Mouse (Mus musculus) CH12.LX (cell line): Measurements from ENCODE around the gene Akap9. TPM values are rescaled to one million over a fixed set of nuclear protein-coding genes. Genes with fewer than 3 reads are reported as not detected.
A peak's percentile ranks its signal among the peaks of the same experiment; 100 is the strongest.

ENCODE experiments used
- DNase-seq: peaks from one replicate; pipeline ENCODE4 v3.0.0-alpha.2; 2013; ENCODE audit errors: extremely low read depth
- H3K27ac ChIP-seq: 2 replicates; pipeline ENCODE4 v1.5.1; 2012; ENCODE audit warnings: low read depth, mild to moderate bottlenecking, control low read depth, moderate library complexity; ENCODE audit not compliant: insufficient read depth
- H3K27me3 ChIP-seq: replicated peaks from 2 replicates; pipeline ENCODE3; 2012; ENCODE audit warnings: inconsistent platforms
- H3K36me3 ChIP-seq, 2 experiments: replicated peaks in 1 of 2; 2 replicates each; pipeline versions ENCODE3 to v1.6.1; 2012; ENCODE audit warnings: inconsistent platforms in 1 of 2, low read length in 1 of 2, mild to moderate bottlenecking in 1 of 2, mixed read lengths in 1 of 2, moderate library complexity in 1 of 2; ENCODE audit not compliant: control insufficient read depth in 1 of 2, insufficient read depth in 1 of 2
- H3K4me1 ChIP-seq, 2 experiments: 2 replicates each; pipeline ENCODE4 v1.6.1; 2012; ENCODE audit warnings: inconsistent platforms in 1 of 2, moderate library complexity in 1 of 2; ENCODE audit not compliant: insufficient read depth in 2 of 2, control insufficient read depth in 1 of 2
- H3K4me2 ChIP-seq: 2 replicates; pipeline ENCODE4 v1.6.1; 2012; ENCODE audit warnings: low read depth, mild to moderate bottlenecking, control low read depth; ENCODE audit not compliant: poor library complexity, insufficient read depth, severe bottlenecking
- H3K4me3 ChIP-seq, 3 experiments: fragments of 150-350 bp in 1 of 3; sonication (generic) in 1 of 3; replicated peaks in 1 of 3; 2 replicates each; pipeline versions ENCODE3 to v1.5.1; 2011 to 2012; ENCODE audit warnings: low read depth in 2 of 3, low read length in 2 of 3, mild to moderate bottlenecking in 2 of 3, moderate library complexity in 2 of 3, control low read depth in 1 of 3, improper control_type of control experiment in 1 of 3, inconsistent platforms in 1 of 3, mixed read lengths in 1 of 3; ENCODE audit not compliant: poor library complexity in 1 of 3
- H3K79me2 ChIP-seq: replicated peaks from 2 replicates; pipeline ENCODE4 v1.6.1; 2012; ENCODE audit warnings: mild to moderate bottlenecking, moderate library complexity; ENCODE audit not compliant: control insufficient read depth, poor library complexity, insufficient read depth, severe bottlenecking; ENCODE audit errors: extremely low read depth
- H3K9ac ChIP-seq: 2 replicates; pipeline ENCODE4 v1.6.1; 2012; ENCODE audit warnings: low read depth, mild to moderate bottlenecking, control low read depth, moderate library complexity; ENCODE audit not compliant: insufficient read depth
- H3K9me3 ChIP-seq: replicated peaks from 2 replicates; pipeline ENCODE3; 2012; ENCODE audit warnings: low read length, inconsistent platforms, mixed read lengths
- E2F4 ChIP-seq: IDR thresholded peaks from 2 replicates; pipeline ENCODE4 v1.6.1; 2011; ENCODE audit warnings: low read depth, low read length, improper control_type of control experiment; ENCODE audit not compliant: insufficient replicate concordance
- EP300 ChIP-seq: IDR thresholded peaks from 2 replicates; pipeline ENCODE4 v1.6.1; 2011; ENCODE audit warnings: low read length, improper control_type of control experiment
- ETS1 ChIP-seq: conservative IDR thresholded peaks from 2 replicates; pipeline ENCODE4 v1.6.1; 2012; ENCODE audit warnings: low read depth, mild to moderate bottlenecking, inconsistent platforms, low read length, improper control_type of control experiment, moderate library complexity
- HCFC1 ChIP-seq: IDR thresholded peaks from 2 replicates; pipeline ENCODE4 v1.6.1; 2012; ENCODE audit warnings: low read depth, mild to moderate bottlenecking, inconsistent platforms, low read length, improper control_type of control experiment
- JUN ChIP-seq: IDR thresholded peaks from 2 replicates; pipeline ENCODE4 v1.6.1; 2011; ENCODE audit warnings: low read depth, mild to moderate bottlenecking, low read length, improper control_type of control experiment, moderate library complexity; ENCODE audit not compliant: insufficient read depth
- KAT2A ChIP-seq: IDR thresholded peaks from 2 replicates; pipeline ENCODE4 v1.6.1; 2012; ENCODE audit warnings: low read length, improper control_type of control experiment, inconsistent platforms; ENCODE audit not compliant: insufficient replicate concordance
- MAFK ChIP-seq: IDR thresholded peaks from 2 replicates; pipeline ENCODE4 v1.6.1; 2011; ENCODE audit warnings: low read length, improper control_type of control experiment; ENCODE audit not compliant: insufficient replicate concordance
- MAX ChIP-seq: IDR thresholded peaks from 2 replicates; pipeline ENCODE4 v1.6.1; 2011; ENCODE audit warnings: low read length, improper control_type of control experiment
- MAZ ChIP-seq: IDR thresholded peaks from 2 replicates; pipeline ENCODE4 v1.6.1; 2012; ENCODE audit warnings: low read depth, mild to moderate bottlenecking, inconsistent platforms, low read length, improper control_type of control experiment, moderate library complexity
- MXI1 ChIP-seq: IDR thresholded peaks from 2 replicates; pipeline ENCODE4 v1.6.1; 2011; ENCODE audit warnings: mild to moderate bottlenecking, low read depth, low read length, improper control_type of control experiment
- MYC ChIP-seq: IDR thresholded peaks from 2 replicates; pipeline ENCODE4 v1.6.1; 2011; ENCODE audit warnings: low read depth, mild to moderate bottlenecking, improper control_type of control experiment, low read length
- NRF1 ChIP-seq: IDR thresholded peaks from 2 replicates; pipeline ENCODE4 v1.6.1; 2014; ENCODE audit warnings: low read depth, mild to moderate bottlenecking, inconsistent platforms, low read length, improper control_type of control experiment, moderate library complexity
- POLR2AphosphoS2 ChIP-seq: IDR thresholded peaks from 2 replicates; pipeline ENCODE4 v1.6.1; 2011; ENCODE audit warnings: low read depth, low read length, improper control_type of control experiment
- SMC3 ChIP-seq: IDR thresholded peaks from 2 replicates; pipeline ENCODE4 v1.6.1; 2011; ENCODE audit warnings: low read depth, low read length, improper control_type of control experiment
- TCF12 ChIP-seq: IDR thresholded peaks from 2 replicates; pipeline ENCODE4 v1.6.1; 2014; ENCODE audit warnings: low read depth, mild to moderate bottlenecking, inconsistent platforms, low read length, improper control_type of control experiment
- UBTF ChIP-seq: IDR thresholded peaks from 2 replicates; pipeline ENCODE4 v1.6.1; 2012; ENCODE audit warnings: low read depth, mild to moderate bottlenecking, inconsistent platforms, low read length, improper control_type of control experiment, moderate library complexity
- USF1 ChIP-seq: IDR thresholded peaks from 2 replicates; pipeline ENCODE4 v1.6.1; 2014; ENCODE audit warnings: low read depth, mild to moderate bottlenecking, inconsistent platforms, low read length, improper control_type of control experiment
- USF2 ChIP-seq: conservative IDR thresholded peaks from 2 replicates; pipeline ENCODE4 v1.6.1; 2011; ENCODE audit warnings: low read depth, low read length, improper control_type of control experiment
- ZC3H11A ChIP-seq: IDR thresholded peaks from 2 replicates; pipeline ENCODE4 v1.6.1; 2012; ENCODE audit warnings: low read depth, mild to moderate bottlenecking, inconsistent platforms, low read length, improper control_type of control experiment
- ZMIZ1 ChIP-seq: IDR thresholded peaks from 2 replicates; pipeline ENCODE4 v1.6.1; 2012; ENCODE audit warnings: low read depth, mild to moderate bottlenecking, inconsistent platforms, low read length, improper control_type of control experiment
- ZNF384 ChIP-seq: IDR thresholded peaks from 2 replicates; pipeline ENCODE4 v1.6.1; 2012; ENCODE audit warnings: low read depth, low read length, improper control_type of control experiment, inconsistent platforms
- dilution Hi-C: fragments of 300-500 bp; cut with MboI; formaldehyde crosslinking; loops from 2 replicates; pipeline ENCODE4 v1.14.3; 2020; ENCODE audit warnings: low sequenced_read_pairs; ENCODE audit not compliant: extremely low pct_unique_long_range_greater_than_20kb, extremely low pct_ligation_motif_present
- in situ Hi-C: fragments of 300-500 bp; cut with MboI; formaldehyde crosslinking; loops from 3 replicates; pipeline ENCODE4 v1.14.3; 2019; ENCODE audit warnings: low sequenced_read_pairs, low pct_ligation_motif_present, low pct_unique_long_range_greater_than_20kb, mixed read lengths
- polyA plus RNA-seq: library from polyadenylated mRNA; unstranded; fragments of >175 nt; gene quantifications from 2 replicates; pipeline ENCODE4 v1.2.1, GENCODE M21; 2012; ENCODE audit warnings: low read depth; ENCODE audit not compliant: insufficient read length
- total RNA-seq, 2 experiments: library from RNA; depleted of rRNA; stranded (reverse); fragments of 300-350 nt in 1 of 2; fragments of >200 nt in 1 of 2; gene quantifications; 2 replicates each; pipeline ENCODE4 v1.2.3; 2012 to 2014

Akap9 gene
- total and polyA plus RNA-seq, 3 experiments = 10.3 to 15.6 (median 12.8) TPM

DNA sequence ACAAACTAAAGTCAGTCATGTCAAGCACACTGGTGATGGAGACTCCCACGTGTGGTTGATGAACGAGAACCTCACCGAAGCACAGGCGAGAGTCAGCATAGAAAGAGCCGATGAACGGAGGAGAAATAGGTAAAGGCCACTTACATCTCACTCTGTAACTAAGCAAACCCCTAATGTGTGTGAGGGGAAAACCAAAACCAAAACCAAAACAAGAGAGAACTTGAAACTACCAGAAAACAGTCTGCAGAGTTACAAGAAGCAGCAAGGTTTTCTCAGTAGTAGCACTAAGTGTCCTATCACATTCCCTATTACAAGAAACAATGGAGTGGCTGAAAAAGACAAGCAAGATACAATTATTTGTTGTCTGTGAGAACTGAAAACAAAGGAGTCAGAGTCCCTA is 24.6 kb downstream of the Akap9 start:
- Histone ChIP-seq H3K9me3 (no peaks in the 10 kb centered on the region), H3K36me3 (peaks cover 6 to 57% of the 10 kb centered on the region in 2 experiments), H3K4me2 (peak overlapping the region; percentile 6; the same call in 1 of the 2 replicates), H3K4me1 (peaks cover 0 to 7% of the 10 kb centered on the region in 2 experiments; a peak in 2 of 4 replicates), H3K27ac (no peak overlapping the region), H3K27me3 (no peaks in the 10 kb centered on the region), H3K79me2 (no peaks in the 10 kb centered on the region), H3K4me3 (no peak overlapping the region), H3K9ac (no peak overlapping the region)
- no peak for TF ChIP-seq MAFK
- TF ChIP-seq ZC3H11A = no peak
- dilution Hi-C loops (no loop called here), in situ Hi-C loops (no loop called here)
- DNase-seq = no peak

DNA sequence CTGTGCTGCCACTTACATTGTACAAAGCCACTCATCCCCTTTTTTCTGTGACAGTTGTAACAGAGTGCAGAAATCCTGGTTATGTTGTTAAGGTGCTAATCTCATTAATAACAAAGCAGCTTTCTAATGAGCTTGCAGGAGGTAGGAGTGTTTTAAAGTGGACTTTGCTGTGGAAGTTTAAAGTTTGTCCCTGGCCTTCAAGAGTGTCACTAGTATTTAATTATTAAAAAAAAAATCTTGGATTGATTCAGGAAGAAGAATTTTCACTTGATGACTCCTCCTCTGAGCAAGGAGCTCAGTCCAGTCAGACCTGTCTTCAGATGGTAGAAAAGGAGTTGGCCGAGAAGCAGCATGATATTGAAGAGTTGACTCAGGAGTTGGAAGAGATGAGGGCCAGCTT is 26.7 kb downstream of the Akap9 start:
- no peak overlapping the region for H3K9ac ChIP-seq
- TF ChIP-seq MYC (no peak), EP300 (no peak), ETS1 (no peak), ZNF384 (no peak), KAT2A (no peak), E2F4 (no peak), MXI1 (no peak), SMC3 (no peak), UBTF (no peak), POLR2AphosphoS2 (no peak), ZMIZ1 (no peak), MAX (no peak), TCF12 (no peak), USF1 (no peak), MAZ (no peak), NRF1 (no peak), HCFC1 (no peak), USF2 (no peak), JUN (no peak)
- TF ChIP-seq, all 38 proteins: peak for 0
- no peak overlapping the region for H3K4me2 ChIP-seq
- H3K27me3 ChIP-seq = no peaks in the 10 kb centered on the region
- no peak overlapping the region for H3K27ac ChIP-seq
- no peak for DNase-seq
- H3K36me3 ChIP-seq = peaks cover 6 to 53% of the 10 kb centered on the region in 2 experiments
- dilution Hi-C loops = no loop called here
- in situ Hi-C loops = no loop called here
- no peaks in the 10 kb centered on the region for H3K79me2 ChIP-seq
- H3K9me3 ChIP-seq = no peaks in the 10 kb centered on the region
- H3K4me3 ChIP-seq = no peak overlapping the region
- peaks cover 0 to 7% of the 10 kb centered on the region in 2 experiments; a peak in 2 of 4 replicates for H3K4me1 ChIP-seq
